Mouse (Mus musculus) thymus, postnatal 25 days (tissue): ENCODE results near the gene Auts2.

Source experiments
- DNase-seq: peaks from one replicate; pipeline ENCODE4 v3.0.0; 2022

The Auts2 gene

DNA sequence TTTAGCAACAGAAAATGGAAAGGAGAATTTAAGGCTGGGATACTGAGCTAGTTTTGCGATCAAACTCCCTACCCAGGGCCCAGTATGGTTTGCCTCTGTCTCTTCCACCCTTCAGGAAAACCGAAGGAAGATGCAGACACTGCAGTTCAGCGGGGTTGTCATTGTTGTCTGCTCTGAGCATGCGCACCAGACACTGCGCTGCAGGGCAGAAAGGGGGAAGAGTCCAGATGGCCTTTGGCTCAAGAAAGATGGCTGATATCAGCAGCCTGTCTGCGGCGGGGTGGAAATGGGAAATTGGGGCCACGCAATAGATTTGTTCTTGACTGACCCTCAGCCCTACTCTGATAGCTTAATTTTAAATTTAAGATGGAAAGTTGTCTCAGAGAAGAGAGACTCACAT lies 1147.4 kb downstream of the Auts2 start:
- DNase-seq, result no peak
